Mouse (Mus musculus): ENCODE measurements around the gene Tgm5. TPM values are rescaled to one million over a fixed set of nuclear protein-coding genes. Genes with fewer than 3 reads are reported as not detected.
"Not testable (repeated sequence)": the region's sequence is repeated elsewhere in the genome, so short reads cannot be mapped to it uniquely, and the experiment has no call there.

The Tgm5 gene
- not detected for total RNA-seq (2021)
- long read RNA-seq, experiment 1, result 0 reads
- long read RNA-seq, experiment 2, result 0 reads

- DNase-seq (ENCODE audit: low spot score in 2 of 2), result no peak
Measured at GRCm38 (mm10) chr2:121085480-121086185, at the start of gene Tgm5. Tgm5 (minus strand) TSS chr2:121085841.

- no peak for DNase-seq (ENCODE audit: low spot score in 2 of 2)
Measured at GRCm38 (mm10) chr2:121132822-121133221, 47.2 kb upstream of the Tgm5 start.

- DNase-seq (ENCODE audit: low spot score in 2 of 2), result no peak
Measured at GRCm38 (mm10) chr2:121128865-121129620, 43.4 kb upstream of the Tgm5 start.

- no peak for DNase-seq (ENCODE audit: low spot score in 2 of 2)
Measured at GRCm38 (mm10) chr2:121127536-121127935, 41.9 kb upstream of the Tgm5 start.

DNA sequence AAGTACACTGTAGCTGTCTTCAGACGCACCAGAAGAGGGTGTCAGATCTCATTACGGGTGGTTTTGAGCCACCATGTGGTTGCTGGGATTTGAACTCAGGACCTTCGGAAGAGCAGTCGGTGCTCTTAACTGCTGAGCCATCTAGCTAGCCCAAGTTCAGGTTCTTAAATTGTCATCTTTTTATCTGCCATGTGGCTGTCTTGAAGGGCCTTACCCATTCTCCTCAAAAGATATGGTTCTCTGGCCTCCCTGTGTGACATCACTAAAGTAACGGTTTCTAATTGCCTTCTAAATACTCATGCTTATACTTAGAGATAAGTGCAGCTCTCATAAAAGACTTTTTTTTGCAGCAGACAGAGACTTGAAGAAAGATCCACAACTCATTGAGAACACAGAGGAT lies 40.7 kb upstream of the Tgm5 start:
- not testable (repeated sequence) for DNase-seq (ENCODE audit: low spot score in 2 of 2)

GRCm38 (mm10) chr2:121119260-121119659 lies 33.6 kb upstream of the Tgm5 start:
- no peak for DNase-seq (ENCODE audit: low spot score in 2 of 2)

GRCm38 (mm10) chr2:121115418-121115817 lies 29.8 kb upstream of the Tgm5 start:
- DNase-seq (ENCODE audit: low spot score in 2 of 2), result no peak

GRCm38 (mm10) chr2:121109695-121110094 lies 24.1 kb upstream of the Tgm5 start, which contains the start of gene Tgm7:
Tgm7 (minus strand) TSS chr2:121109795.
- DNase-seq (ENCODE audit: low spot score in 2 of 2), result no peak

- DNase-seq (ENCODE audit: low spot score in 2 of 2), result no peak
Measured at GRCm38 (mm10) chr2:121105940-121106339, 20.3 kb upstream of the Tgm5 start.

- DNase-seq (ENCODE audit: low spot score in 2 of 2), result peak; percentile 55 to 77
Measured at GRCm38 (mm10) chr2:121102051-121102450, 16.4 kb upstream of the Tgm5 start.

DNA sequence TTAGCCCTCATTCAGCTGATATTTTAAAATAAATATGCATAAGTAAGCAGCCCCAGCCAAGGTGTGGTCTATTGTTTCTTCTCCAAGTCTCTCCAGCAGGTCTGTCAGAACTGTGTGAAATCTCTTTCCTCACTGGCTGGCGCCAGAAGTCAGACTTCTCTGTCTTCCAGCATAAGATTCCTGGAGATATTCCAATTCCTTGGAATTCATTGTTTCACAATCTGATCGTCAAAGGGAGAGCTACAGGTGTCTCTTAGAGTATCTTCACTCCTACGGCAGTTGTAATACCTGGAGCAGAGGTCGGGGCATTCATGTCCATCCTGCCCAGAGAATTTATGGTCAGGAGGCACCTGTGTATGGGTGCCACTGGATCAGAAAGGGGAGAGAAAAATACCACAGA lies 4.1 kb upstream of the Tgm5 start:
- DNase-seq (ENCODE audit: low spot score in 2 of 2), result no peak

GRCm38 (mm10) chr2:121088507-121088906 lies 2.9 kb upstream of the Tgm5 start:
- no peak for DNase-seq (ENCODE audit: low spot score in 2 of 2)

GRCm38 (mm10) chr2:121082626-121083025 lies 3.0 kb downstream of the Tgm5 start:
- DNase-seq (ENCODE audit: low spot score in 2 of 2), result no peak

DNA sequence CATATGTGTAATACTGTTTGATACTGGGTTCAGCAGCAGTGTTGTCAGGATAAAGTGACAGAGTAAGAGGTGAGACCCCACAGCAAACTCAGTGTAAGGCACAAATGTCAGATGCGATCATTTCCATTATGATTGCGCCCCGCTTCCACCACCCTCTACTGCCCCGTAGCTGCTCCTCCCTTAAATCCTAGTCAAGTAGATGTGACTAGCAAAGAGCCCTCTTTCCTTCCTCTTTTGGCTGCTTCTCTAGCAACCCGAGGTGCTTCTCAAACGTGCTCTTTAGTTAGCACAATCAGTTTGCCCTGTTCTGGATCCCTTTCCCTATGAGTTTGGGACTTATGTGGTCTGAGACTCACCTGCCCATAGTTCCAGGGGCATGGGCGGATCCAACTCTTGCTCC lies 10.9 kb downstream of the Tgm5 start:
- DNase-seq (ENCODE audit: low spot score in 2 of 2), result no peak

- DNase-seq (ENCODE audit: low spot score in 2 of 2), result no peak
Measured at GRCm38 (mm10) chr2:121071871-121072270, 13.8 kb downstream of the Tgm5 start.

DNA sequence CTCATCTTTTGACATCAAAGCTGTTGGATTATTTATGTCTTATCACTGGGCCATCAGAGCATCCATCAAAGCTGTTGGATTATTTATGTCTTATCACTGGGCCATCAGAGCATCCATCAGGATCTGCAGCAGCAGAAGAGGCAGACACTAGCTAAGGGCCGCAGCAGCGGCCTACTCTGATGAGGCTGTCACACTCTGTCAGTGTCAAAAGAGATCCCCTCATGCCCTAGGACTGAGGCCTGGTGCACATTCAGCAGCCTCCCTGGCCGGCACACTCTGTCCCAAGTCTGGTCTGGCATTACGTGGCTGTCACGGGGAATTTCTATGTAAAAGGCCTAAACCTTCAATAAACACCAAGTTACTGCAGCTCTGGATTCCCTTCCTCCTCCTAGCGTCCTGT lies 16.1 kb downstream of the Tgm5 start:
- DNase-seq (ENCODE audit: low spot score in 2 of 2), result no peak

GRCm38 (mm10) chr2:121067116-121067515 lies 18.5 kb downstream of the Tgm5 start:
- DNase-seq (ENCODE audit: low spot score in 2 of 2), result no peak

GRCm38 (mm10) chr2:121061315-121061714 lies 24.3 kb downstream of the Tgm5 start:
- no peak for DNase-seq (ENCODE audit: low spot score in 2 of 2)

GRCm38 (mm10) chr2:121057997-121058396 lies 27.6 kb downstream of the Tgm5 start:
- no peak for DNase-seq (ENCODE audit: low spot score in 2 of 2)

DNA sequence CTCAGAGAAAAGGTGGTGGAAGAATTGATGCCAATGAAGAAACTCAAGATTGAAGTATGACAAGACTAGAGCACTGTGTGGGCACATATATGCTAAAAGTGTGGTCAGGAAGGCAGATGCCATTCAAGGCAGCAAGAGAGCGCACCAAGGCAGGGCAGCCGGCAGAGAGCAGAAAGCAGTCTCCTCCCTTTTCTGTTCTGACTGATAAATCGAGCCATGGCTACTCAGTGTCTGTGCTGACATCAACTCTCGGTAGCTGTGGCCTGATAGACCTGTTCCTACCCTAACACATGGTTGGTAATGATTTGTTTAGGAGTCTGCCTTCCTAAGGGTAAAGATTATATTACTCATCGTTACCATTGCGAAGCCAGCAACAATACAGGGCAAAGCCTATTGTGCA lies 29.7 kb downstream of the Tgm5 start:
- DNase-seq (ENCODE audit: low spot score in 2 of 2), result no peak

GRCm38 (mm10) chr2:121054060-121054459 lies 31.6 kb downstream of the Tgm5 start:
- no peak for DNase-seq (ENCODE audit: low spot score in 2 of 2)

- no peak for DNase-seq (ENCODE audit: low spot score in 2 of 2)
Measured at GRCm38 (mm10) chr2:121052176-121052575, 33.5 kb downstream of the Tgm5 start.

- DNase-seq (ENCODE audit: low spot score in 2 of 2), result no peak
Measured at GRCm38 (mm10) chr2:121045653-121046052, 40.0 kb downstream of the Tgm5 start.
